Comparison of ENCODE assay signal across 1 mouse cellular context in genomic region chr6:38551989-38552635, GRCm38 (mm10).
TF ChIP-seq lines count a peak whose summit lies in the region.

No protein-coding gene starts in this region.

TF ChIP-seq in MEL, 35 proteins besides CTCF, POLR2A, EP300 and RAD21 (continued from another document):
- 0 out of 2 replicates have a peak, but pooled peaks have one; percentile 11 for TF ChIP-seq ETS1 (IDR thresholded peaks at IDR 0.05; ENCODE audit: low read depth, low read length)
- peak; percentile 69; the same call in 1 of the 2 replicates for TF ChIP-seq HCFC1 (IDR thresholded peaks at IDR 0.05; ENCODE audit: low read depth, low read length)
- no peak for TF ChIP-seq CHD2 (IDR thresholded peaks at IDR 0.05; ENCODE audit: low read length)
- peak; percentile 12; the same call in 1 of the 2 replicates for TF ChIP-seq KAT2A (conservative IDR thresholded peaks at IDR 0.05; ENCODE audit: low read depth, low read length)
- no peak for TF ChIP-seq POLR2AphosphoS5 (IDR thresholded peaks at IDR 0.05; ENCODE audit: borderline replicate concordance, low read depth, low read length)
- no peak; the same call in 1 of the 2 replicates for TF ChIP-seq MYC (IDR thresholded peaks at IDR 0.05; ENCODE audit: low read depth, low read length)
- TF ChIP-seq ZKSCAN1 (IDR thresholded peaks at IDR 0.05; ENCODE audit: low read depth, low read length): no peak
- TF ChIP-seq ELF1 (IDR thresholded peaks at IDR 0.05; ENCODE audit: low read depth, low read length): 0 out of 2 replicates have a peak, but pooled peaks have one; percentile 4
- no peak for TF ChIP-seq RCOR1 (IDR thresholded peaks at IDR 0.05; ENCODE audit: low read depth, low read length)
- TF ChIP-seq TCF12 (IDR thresholded peaks at IDR 0.05; ENCODE audit: low read depth, low read length): peak; percentile 34; the same call in 1 of the 2 replicates
- TF ChIP-seq TBP (IDR thresholded peaks at IDR 0.05; ENCODE audit: low read depth, low read length): peak; percentile 67
